Mouse (Mus musculus): ENCODE data around the gene Slc1a5. TPM values are rescaled to one million over a fixed set of nuclear protein-coding genes. Genes with fewer than 3 reads are reported as not detected.

The Slc1a5 gene
- polyA plus RNA-seq, 1 experiment from 2014 or later: 26.5 TPM

GRCm38 (mm10) chr7:16785541-16786083, 4.5 kb downstream of the Slc1a5 start:
- 80% methylated on average over 8 of the region's 8 CpGs for WGBS
- H3K27ac ChIP-seq (replicated peaks; ENCODE audit: low read depth, low read length): no peak overlapping the region
- ATAC-seq (ENCODE audit: low read depth) (no peak), DNase-seq (ENCODE audit: low spot score) (no peak)
- H3K27me3 ChIP-seq (replicated peaks; ENCODE audit: control insufficient read depth, insufficient read depth, low read length): no peaks in the 10 kb centered on the region
- no peak overlapping the region for H3K4me2 ChIP-seq (ENCODE audit: low read depth, low read length)
- H3K9ac ChIP-seq (ENCODE audit: low read depth, low read length): no peak overlapping the region
- H3K4me1 ChIP-seq (ENCODE audit: control insufficient read depth, insufficient read depth, low read length): peaks cover 19% of the 10 kb centered on the region
- 0 out of 2 replicates have a peak, but pooled peaks cover 14% of the 10 kb centered on the region for H3K36me3 ChIP-seq (ENCODE audit: control insufficient read depth, insufficient read depth, low read length)
- H3K4me3 ChIP-seq (ENCODE audit: low read depth, low read length): no peak overlapping the region
- H3K9me3 ChIP-seq (ENCODE audit: control insufficient read depth, low read length): no peaks in the 10 kb centered on the region

GRCm38 (mm10) chr7:16792316-16792715, 11.2 kb downstream of the Slc1a5 start:
- Histone ChIP-seq H3K27ac (replicated peaks; ENCODE audit: low read depth, low read length) (no peak overlapping the region), H3K9ac (ENCODE audit: low read depth, low read length) (no peak overlapping the region), H3K9me3 (ENCODE audit: control insufficient read depth, low read length) (no peaks in the 10 kb centered on the region), H3K4me3 (ENCODE audit: low read depth, low read length) (no peak overlapping the region), H3K4me1 (ENCODE audit: control insufficient read depth, insufficient read depth, low read length) (no peaks in the 10 kb centered on the region), H3K36me3 (ENCODE audit: control insufficient read depth, insufficient read depth, low read length) (peaks cover 28% of the 10 kb centered on the region), H3K27me3 (replicated peaks; ENCODE audit: control insufficient read depth, insufficient read depth, low read length) (no peaks in the 10 kb centered on the region), H3K4me2 (ENCODE audit: low read depth, low read length) (no peak overlapping the region)
- DNase-seq (ENCODE audit: low spot score) (no peak), ATAC-seq (ENCODE audit: low read depth) (peak; percentile 80)
- 59% methylated on average over 5 of the region's 5 CpGs for WGBS

GRCm38 (mm10) chr7:16793010-16793725, 12.0 kb downstream of the Slc1a5 start:
- H3K27ac ChIP-seq (replicated peaks; ENCODE audit: low read depth, low read length): no peak overlapping the region
- no peaks in the 10 kb centered on the region for H3K27me3 ChIP-seq (replicated peaks; ENCODE audit: control insufficient read depth, insufficient read depth, low read length)
- H3K4me1 ChIP-seq (ENCODE audit: control insufficient read depth, insufficient read depth, low read length): no peaks in the 10 kb centered on the region
- no peak overlapping the region for H3K4me2 ChIP-seq (ENCODE audit: low read depth, low read length)
- H3K36me3 ChIP-seq (ENCODE audit: control insufficient read depth, insufficient read depth, low read length): peaks cover 29% of the 10 kb centered on the region
- 88% methylated on average over 19 of the region's 19 CpGs for WGBS
- no peak for ATAC-seq (ENCODE audit: low read depth)
- no peak overlapping the region for H3K9ac ChIP-seq (ENCODE audit: low read depth, low read length)
- H3K4me3 ChIP-seq (ENCODE audit: low read depth, low read length): no peak overlapping the region
- H3K9me3 ChIP-seq (ENCODE audit: control insufficient read depth, low read length): no peaks in the 10 kb centered on the region
- DNase-seq (ENCODE audit: low spot score): no peak

- Histone ChIP-seq H3K27me3 (replicated peaks; ENCODE audit: control insufficient read depth, insufficient read depth, low read length) (no peaks in the 10 kb centered on the region), H3K4me2 (ENCODE audit: low read depth, low read length) (no peak overlapping the region), H3K27ac (replicated peaks; ENCODE audit: low read depth, low read length) (no peak overlapping the region), H3K36me3 (ENCODE audit: control insufficient read depth, insufficient read depth, low read length) (peaks cover 28% of the 10 kb centered on the region), H3K4me3 (ENCODE audit: low read depth, low read length) (no peak overlapping the region), H3K9ac (ENCODE audit: low read depth, low read length) (no peak overlapping the region), H3K4me1 (ENCODE audit: control insufficient read depth, insufficient read depth, low read length) (no peaks in the 10 kb centered on the region), H3K9me3 (ENCODE audit: control insufficient read depth, low read length) (no peaks in the 10 kb centered on the region)
- 86% methylated on average over 5 of the region's 5 CpGs for WGBS
- DNase-seq (ENCODE audit: low spot score) (no peak), ATAC-seq (ENCODE audit: low read depth) (no peak)
Observed at GRCm38 (mm10) chr7:16794886-16795285, 13.7 kb downstream of the Slc1a5 start.

GRCm38 (mm10) chr7:16804409-16805028, 23.4 kb downstream of the Slc1a5 start:
- Histone ChIP-seq H3K9me3 (ENCODE audit: control insufficient read depth, low read length) (no peaks in the 10 kb centered on the region), H3K4me2 (ENCODE audit: low read depth, low read length) (no peak overlapping the region), H3K4me1 (ENCODE audit: control insufficient read depth, insufficient read depth, low read length) (no peaks in the 10 kb centered on the region), H3K27me3 (replicated peaks; ENCODE audit: control insufficient read depth, insufficient read depth, low read length) (no peaks in the 10 kb centered on the region), H3K36me3 (ENCODE audit: control insufficient read depth, insufficient read depth, low read length) (peaks cover 30% of the 10 kb centered on the region), H3K4me3 (ENCODE audit: low read depth, low read length) (no peak overlapping the region), H3K9ac (ENCODE audit: low read depth, low read length) (no peak overlapping the region), H3K27ac (replicated peaks; ENCODE audit: low read depth, low read length) (no peak overlapping the region)
- 36% methylated on average over 8 of the region's 8 CpGs for WGBS
- 0 out of 2 replicates have a peak, but pooled peaks have one; percentile 26 for ATAC-seq (ENCODE audit: low read depth)
- no peak for DNase-seq (ENCODE audit: low spot score)

- Histone ChIP-seq H3K27me3 (replicated peaks; ENCODE audit: control insufficient read depth, insufficient read depth, low read length) (peaks cover 10% of the 10 kb centered on the region), H3K9ac (ENCODE audit: low read depth, low read length) (no peak overlapping the region), H3K4me1 (ENCODE audit: control insufficient read depth, insufficient read depth, low read length) (peaks cover 3% of the 10 kb centered on the region; the same call in 1 of the 2 replicates), H3K4me3 (ENCODE audit: low read depth, low read length) (no peak overlapping the region), H3K36me3 (ENCODE audit: control insufficient read depth, insufficient read depth, low read length) (peaks cover 42% of the 10 kb centered on the region), H3K4me2 (ENCODE audit: low read depth, low read length) (no peak overlapping the region), H3K27ac (replicated peaks; ENCODE audit: low read depth, low read length) (no peak overlapping the region), H3K9me3 (ENCODE audit: control insufficient read depth, low read length) (no peaks in the 10 kb centered on the region)
- ATAC-seq (ENCODE audit: low read depth): no peak
- DNase-seq (ENCODE audit: low spot score): no peak
- 92% methylated on average over 9 of the region's 9 CpGs for WGBS
Observed at GRCm38 (mm10) chr7:16807936-16808335, 26.8 kb downstream of the Slc1a5 start.

- peaks cover 43% of the 10 kb centered on the region for H3K36me3 ChIP-seq (ENCODE audit: control insufficient read depth, insufficient read depth, low read length)
- 80% methylated on average over 9 of the region's 9 CpGs for WGBS
- H3K27ac ChIP-seq (replicated peaks; ENCODE audit: low read depth, low read length): no peak overlapping the region
- peaks cover 10% of the 10 kb centered on the region for H3K27me3 ChIP-seq (replicated peaks; ENCODE audit: control insufficient read depth, insufficient read depth, low read length)
- peaks cover 3% of the 10 kb centered on the region; the same call in 1 of the 2 replicates for H3K4me1 ChIP-seq (ENCODE audit: control insufficient read depth, insufficient read depth, low read length)
- H3K4me3 ChIP-seq (ENCODE audit: low read depth, low read length): no peak overlapping the region
- no peak overlapping the region for H3K9ac ChIP-seq (ENCODE audit: low read depth, low read length)
- no peak for ATAC-seq (ENCODE audit: low read depth)
- no peak overlapping the region for H3K4me2 ChIP-seq (ENCODE audit: low read depth, low read length)
- no peak for DNase-seq (ENCODE audit: low spot score)
- no peaks in the 10 kb centered on the region for H3K9me3 ChIP-seq (ENCODE audit: control insufficient read depth, low read length)
Observed at GRCm38 (mm10) chr7:16808647-16809046, 27.5 kb downstream of the Slc1a5 start.

- Histone ChIP-seq H3K9ac (ENCODE audit: low read depth, low read length) (no peak overlapping the region), H3K27ac (replicated peaks; ENCODE audit: low read depth, low read length) (no peak overlapping the region), H3K27me3 (replicated peaks; ENCODE audit: control insufficient read depth, insufficient read depth, low read length) (peaks cover 10% of the 10 kb centered on the region), H3K4me2 (ENCODE audit: low read depth, low read length) (no peak overlapping the region), H3K4me3 (ENCODE audit: low read depth, low read length) (no peak overlapping the region), H3K36me3 (ENCODE audit: control insufficient read depth, insufficient read depth, low read length) (peaks cover 51% of the 10 kb centered on the region), H3K4me1 (ENCODE audit: control insufficient read depth, insufficient read depth, low read length) (peaks cover 3% of the 10 kb centered on the region; the same call in 1 of the 2 replicates), H3K9me3 (ENCODE audit: control insufficient read depth, low read length) (no peaks in the 10 kb centered on the region)
- ATAC-seq (ENCODE audit: low read depth) (no peak), DNase-seq (ENCODE audit: low spot score) (peak; percentile 71)
- WGBS: 33% methylated on average over 10 of the region's 10 CpGs
Observed at GRCm38 (mm10) chr7:16809739-16810138, 28.6 kb downstream of the Slc1a5 start.
